Mouse (Mus musculus) lung, embryonic 15.5 days (tissue): Measurements from ENCODE around the gene Plekha6. TPM values are rescaled to one million over a fixed set of nuclear protein-coding genes. Genes with fewer than 3 reads are reported as not detected.
A peak's percentile ranks its signal among the peaks of the same experiment; 100 is the strongest.

Experiments
- ATAC-seq: fragments of 200-750 bp; cut with Nextera tagmentation; 2 replicates; pipeline ENCODE4 v1.8.0; 2017; ENCODE audit warnings: moderate number of reproducible peaks, borderline replicate concordance; ENCODE audit not compliant: low FRiP score, low TSS enrichment; ENCODE audit errors: extremely low read depth
- H3K27ac ChIP-seq: fragments of 300-500 bp; sonication (generic); 2 replicates; pipeline ENCODE4 v1.5.1; 2015; ENCODE audit warnings: moderate library complexity, mild to moderate bottlenecking, inconsistent platforms
- H3K27me3 ChIP-seq: fragments of 300-500 bp; sonication (generic); 2 replicates; pipeline ENCODE4 v1.6.1; 2015; ENCODE audit warnings: inconsistent platforms
- H3K36me3 ChIP-seq: fragments of 300-500 bp; sonication (generic); 2 replicates; pipeline ENCODE4 v1.6.1; 2015; ENCODE audit warnings: inconsistent platforms
- H3K4me1 ChIP-seq: fragments of 300-500 bp; sonication (generic); 2 replicates; pipeline ENCODE4 v1.6.1; 2015; ENCODE audit warnings: inconsistent platforms
- H3K4me2 ChIP-seq: fragments of 300-500 bp; sonication (generic); 2 replicates; pipeline ENCODE4 v1.6.1; 2015; ENCODE audit warnings: inconsistent platforms, mild to moderate bottlenecking, moderate library complexity
- H3K4me3 ChIP-seq: fragments of 300-500 bp; sonication (generic); 2 replicates; pipeline ENCODE4 v1.5.1; 2015; ENCODE audit warnings: mild to moderate bottlenecking, inconsistent platforms
- H3K9ac ChIP-seq: fragments of 300-500 bp; sonication (generic); 2 replicates; pipeline ENCODE4 v1.6.1; 2015; ENCODE audit warnings: inconsistent platforms
- H3K9me3 ChIP-seq: fragments of 300-500 bp; sonication (generic); 2 replicates; pipeline ENCODE4 v1.6.1; 2016; ENCODE audit warnings: inconsistent platforms
- WGBS: fragments of 180-500 bp; shearing (Covaris S2); methylation state at CpG from one replicate; pipeline ENCODE4 v1.1.7; 2015; 5-methylcytosine and 5-hydroxymethylcytosine counted together
- polyA plus RNA-seq: library from polyadenylated mRNA; unstranded; fragments of >200 nt; fragmentation: Nextera tagmentation; extraction: Ambion mirVana; gene quantifications from 2 replicates; pipeline ENCODE4 v1.2.1, GENCODE M21; 2015

Plekha6 gene
- polyA plus RNA-seq, 1 experiment from 2014 or later: 7.6 TPM

DNA sequence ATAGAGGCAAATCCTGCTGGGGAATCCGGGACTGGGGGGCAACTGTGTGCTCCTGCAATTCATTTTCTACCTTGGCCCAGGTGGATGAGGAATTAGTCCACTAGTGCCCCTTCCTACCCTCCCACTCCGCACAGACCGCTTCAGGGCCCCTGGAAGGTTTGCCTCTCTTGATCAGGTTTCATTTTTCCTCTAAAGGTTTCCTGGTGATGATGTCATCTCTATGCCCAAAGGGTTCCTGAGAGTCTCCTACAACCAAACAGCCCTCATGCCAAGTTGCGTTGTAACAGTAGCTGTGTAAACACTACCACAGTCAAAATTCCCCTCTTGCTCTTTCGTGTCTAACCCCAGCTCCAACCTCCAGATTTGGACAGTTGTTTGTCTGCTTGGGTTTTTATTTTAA is 16.7 kb upstream of the Plekha6 start:
- no peak overlapping the region for H3K9ac ChIP-seq
- no peak for ATAC-seq
- H3K4me3 ChIP-seq: no peak overlapping the region
- 61% methylated on average over 5 of the region's 5 CpGs for WGBS
- H3K27ac ChIP-seq: no peak overlapping the region
- no peaks in the 10 kb centered on the region for H3K9me3 ChIP-seq
- H3K4me1 ChIP-seq: peaks cover 4% of the 10 kb centered on the region; the same call in 1 of the 2 replicates
- H3K36me3 ChIP-seq: peaks cover 4% of the 10 kb centered on the region; the same call in 1 of the 2 replicates
- H3K27me3 ChIP-seq: no peaks in the 10 kb centered on the region
- H3K4me2 ChIP-seq: no peak overlapping the region

GRCm38 (mm10) chr1:133148122-133148521 is 15.9 kb upstream of the Plekha6 start:
- H3K27me3 ChIP-seq: no peaks in the 10 kb centered on the region
- H3K4me1 ChIP-seq: peaks cover 4% of the 10 kb centered on the region; the same call in 1 of the 2 replicates
- no peak overlapping the region for H3K4me2 ChIP-seq
- WGBS: 93% methylated on average over 8 of the region's 8 CpGs
- H3K4me3 ChIP-seq: no peak overlapping the region
- no peak overlapping the region for H3K27ac ChIP-seq
- no peak overlapping the region for H3K9ac ChIP-seq
- H3K36me3 ChIP-seq: no peaks in the 10 kb centered on the region
- H3K9me3 ChIP-seq: no peaks in the 10 kb centered on the region
- no peak for ATAC-seq

- no peak for ATAC-seq
- Histone ChIP-seq H3K4me2 (no peak overlapping the region), H3K36me3 (no peaks in the 10 kb centered on the region), H3K4me3 (no peak overlapping the region), H3K27me3 (no peaks in the 10 kb centered on the region), H3K4me1 (peaks cover 4% of the 10 kb centered on the region; the same call in 1 of the 2 replicates), H3K9ac (no peak overlapping the region), H3K27ac (no peak overlapping the region), H3K9me3 (no peaks in the 10 kb centered on the region)
- WGBS: 94% methylated on average over 2 of the region's 2 CpGs
Observed at GRCm38 (mm10) chr1:133150556-133150955, 13.5 kb upstream of the Plekha6 start.

DNA sequence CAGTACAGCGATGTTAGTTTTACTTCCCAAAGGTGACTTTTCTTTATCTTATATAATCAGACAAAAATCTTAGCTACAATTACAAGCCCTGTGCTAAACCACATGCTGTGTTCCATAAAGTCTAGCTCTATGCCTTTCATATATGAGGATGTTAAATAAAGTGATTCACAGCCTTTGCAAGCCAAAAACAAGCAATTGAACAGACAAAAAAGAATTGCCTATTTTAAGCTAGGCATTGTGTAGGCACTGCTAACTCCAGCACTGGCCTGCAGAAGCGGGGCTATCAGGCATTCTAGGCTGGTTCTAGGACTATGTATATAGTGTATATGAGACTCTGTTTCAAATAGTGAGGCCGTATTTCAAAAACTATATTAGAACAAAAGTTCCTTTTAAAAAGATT is 11.8 kb upstream of the Plekha6 start:
- Histone ChIP-seq H3K27ac (no peak overlapping the region), H3K36me3 (no peaks in the 10 kb centered on the region), H3K4me2 (no peak overlapping the region), H3K27me3 (peaks cover 7% of the 10 kb centered on the region), H3K9me3 (no peaks in the 10 kb centered on the region), H3K4me3 (no peak overlapping the region), H3K4me1 (no peaks in the 10 kb centered on the region), H3K9ac (no peak overlapping the region)
- WGBS: 90% methylated on average over 3 of the region's 3 CpGs
- ATAC-seq: no peak

GRCm38 (mm10) chr1:133155270-133155669 is 8.7 kb upstream of the Plekha6 start:
- Histone ChIP-seq H3K4me3 (no peak overlapping the region), H3K4me1 (peaks cover 11% of the 10 kb centered on the region), H3K9ac (no peak overlapping the region), H3K27me3 (peaks cover 22% of the 10 kb centered on the region), H3K4me2 (no peak overlapping the region), H3K9me3 (no peaks in the 10 kb centered on the region), H3K36me3 (no peaks in the 10 kb centered on the region), H3K27ac (no peak overlapping the region)
- WGBS: 52% methylated on average over 6 of the region's 6 CpGs
- no peak for ATAC-seq

DNA sequence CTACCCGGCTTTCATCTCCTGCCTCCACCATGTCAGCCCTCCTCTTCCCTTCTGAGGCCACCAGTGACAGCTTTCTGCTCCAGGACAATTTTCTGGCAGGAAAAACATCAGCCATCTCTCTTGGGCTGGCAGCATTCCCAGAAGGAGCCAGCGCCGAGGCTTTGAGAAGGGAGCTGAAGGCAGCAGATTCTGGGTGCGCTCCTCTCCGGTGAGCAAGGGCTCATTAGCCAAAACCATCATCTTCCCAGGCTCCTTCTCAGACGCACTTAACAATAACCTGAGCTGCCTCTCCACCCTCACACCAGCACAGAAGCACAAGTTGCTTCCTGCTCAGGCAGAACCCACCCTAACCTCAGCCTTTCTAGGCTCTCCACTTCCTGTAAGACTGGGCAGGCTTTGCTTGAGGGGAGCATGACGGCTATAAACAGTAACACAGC is 4.9 kb upstream of the Plekha6 start:
- ATAC-seq: peak; percentile 33; the same call in 1 of the 2 replicates
- Histone ChIP-seq H3K4me1 (peaks cover 16% of the 10 kb centered on the region), H3K36me3 (no peaks in the 10 kb centered on the region), H3K4me3 (peak overlapping the region; percentile 16; the same call in 1 of the 2 replicates), H3K4me2 (peak overlapping the region; percentile 47), H3K9me3 (no peaks in the 10 kb centered on the region), H3K27me3 (peaks cover 59% of the 10 kb centered on the region), H3K27ac (peak overlapping the region; percentile 70), H3K9ac (no peak overlapping the region)
- 10% methylated on average over 7 of the region's 7 CpGs for WGBS

GRCm38 (mm10) chr1:133161559-133161958 is 2.5 kb upstream of the Plekha6 start:
- Histone ChIP-seq H3K9me3 (no peaks in the 10 kb centered on the region), H3K36me3 (no peaks in the 10 kb centered on the region), H3K27me3 (peaks cover 81% of the 10 kb centered on the region), H3K4me3 (no peak overlapping the region), H3K4me1 (peaks cover 23% of the 10 kb centered on the region), H3K27ac (no peak overlapping the region), H3K4me2 (no peak overlapping the region), H3K9ac (no peak overlapping the region)
- ATAC-seq: no peak
- 46% methylated on average over 4 of the region's 4 CpGs for whole genome bisulfite sequencing

DNA sequence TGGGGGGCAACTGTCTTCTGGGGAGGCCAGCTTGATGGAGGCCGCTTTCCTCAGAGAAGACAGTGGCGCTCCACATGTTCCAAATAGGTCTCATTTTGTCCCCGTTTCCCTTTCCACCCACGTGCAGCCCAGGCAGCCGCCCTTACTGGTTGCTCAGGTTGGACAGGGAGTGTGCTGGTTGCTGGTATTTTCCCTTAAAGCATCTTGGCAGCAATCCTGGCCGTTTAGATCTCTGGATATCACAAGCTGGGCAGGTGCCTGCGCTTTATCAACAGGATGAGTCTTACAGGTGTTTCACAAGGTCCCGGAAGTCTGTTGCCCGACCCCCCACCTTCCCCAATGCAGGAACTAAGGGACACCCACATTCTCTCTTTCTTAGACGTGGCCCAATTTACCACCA is 2.0 kb upstream of the Plekha6 start:
- H3K9ac ChIP-seq: no peak overlapping the region
- H3K4me3 ChIP-seq: no peak overlapping the region
- no peak for ATAC-seq
- H3K27me3 ChIP-seq: peaks cover 80% of the 10 kb centered on the region
- H3K4me2 ChIP-seq: no peak overlapping the region
- WGBS: 59% methylated on average over 10 of the region's 10 CpGs
- H3K9me3 ChIP-seq: no peaks in the 10 kb centered on the region
- H3K27ac ChIP-seq: no peak overlapping the region
- H3K4me1 ChIP-seq: peaks cover 23% of the 10 kb centered on the region
- H3K36me3 ChIP-seq: no peaks in the 10 kb centered on the region

GRCm38 (mm10) chr1:133162981-133163380 is 1.0 kb upstream of the Plekha6 start:
- Histone ChIP-seq H3K4me2 (no peak overlapping the region), H3K4me3 (no peak overlapping the region), H3K9ac (no peak overlapping the region), H3K4me1 (peaks cover 24% of the 10 kb centered on the region), H3K36me3 (no peaks in the 10 kb centered on the region), H3K27me3 (peaks cover 80% of the 10 kb centered on the region), H3K27ac (no peak overlapping the region), H3K9me3 (no peaks in the 10 kb centered on the region)
- no peak for ATAC-seq
- WGBS: 29% methylated on average over 8 of the region's 8 CpGs

GRCm38 (mm10) chr1:133164591-133165011 is 591 bp downstream of the Plekha6 start:
- no peaks in the 10 kb centered on the region for H3K9me3 ChIP-seq
- no peaks in the 10 kb centered on the region for H3K36me3 ChIP-seq
- peak overlapping the region; percentile 92 for H3K4me2 ChIP-seq
- ATAC-seq: no peak
- H3K4me3 ChIP-seq: peak overlapping the region; percentile 44
- WGBS: 5% methylated on average over 10 of the region's 10 CpGs
- H3K9ac ChIP-seq: peak overlapping the region; percentile 36; the same call in 1 of the 2 replicates
- H3K4me1 ChIP-seq: peaks cover 23% of the 10 kb centered on the region
- H3K27me3 ChIP-seq: peaks cover 80% of the 10 kb centered on the region
- H3K27ac ChIP-seq: no peak overlapping the region

DNA sequence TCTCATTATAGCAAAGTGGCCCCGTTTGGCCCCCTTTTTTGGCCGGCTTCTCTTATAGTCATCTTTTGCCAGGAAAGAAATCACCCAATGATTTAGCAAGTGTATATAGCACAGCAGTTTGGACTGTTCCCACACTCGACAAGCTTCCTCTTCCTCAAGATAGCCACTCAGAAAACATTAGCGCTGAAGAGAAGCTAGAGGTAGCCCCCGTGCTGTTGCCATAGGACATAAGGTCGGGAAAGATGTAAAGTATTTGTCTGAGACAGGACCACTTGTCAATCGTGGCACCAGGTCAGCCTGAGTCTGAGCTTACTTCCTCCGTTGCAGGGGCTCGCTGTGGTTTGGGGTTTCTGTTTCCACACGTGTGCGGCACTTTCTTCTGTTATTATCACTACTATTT is 1.1 kb downstream of the Plekha6 start:
- H3K4me3 ChIP-seq: no peak overlapping the region
- no peak for ATAC-seq

GRCm38 (mm10) chr1:133168318-133169060 is 4.5 kb downstream of the Plekha6 start:
- peaks cover 21% of the 10 kb centered on the region for H3K4me1 ChIP-seq
- 33% methylated on average over 19 of the region's 19 CpGs for WGBS
- H3K4me3 ChIP-seq: no peak overlapping the region
- H3K9me3 ChIP-seq: no peaks in the 10 kb centered on the region
- peaks cover 57% of the 10 kb centered on the region for H3K27me3 ChIP-seq
- no peak overlapping the region for H3K9ac ChIP-seq
- no peak overlapping the region for H3K27ac ChIP-seq
- no peak overlapping the region for H3K4me2 ChIP-seq
- no peaks in the 10 kb centered on the region for H3K36me3 ChIP-seq
- ATAC-seq: no peak

More for the DNA sequence above, 1.1 kb downstream of the Plekha6 start:
- 28% methylated on average over 11 of the region's 11 CpGs for WGBS
- H3K27me3 ChIP-seq: peaks cover 84% of the 10 kb centered on the region
- H3K4me1 ChIP-seq: peaks cover 23% of the 10 kb centered on the region
- no peaks in the 10 kb centered on the region for H3K9me3 ChIP-seq
- H3K4me2 ChIP-seq: no peak overlapping the region
- no peak overlapping the region for H3K9ac ChIP-seq
- no peak overlapping the region for H3K27ac ChIP-seq
- H3K36me3 ChIP-seq: no peaks in the 10 kb centered on the region
